Mouse (Mus musculus): ENCODE results near the gene Spaca5. TPM values are rescaled to one million over a fixed set of nuclear protein-coding genes. Genes with fewer than 3 reads are reported as not detected.

Gene Spaca5
- not detected for polyA plus RNA-seq (2017; shearing (Covaris generic))

DNA sequence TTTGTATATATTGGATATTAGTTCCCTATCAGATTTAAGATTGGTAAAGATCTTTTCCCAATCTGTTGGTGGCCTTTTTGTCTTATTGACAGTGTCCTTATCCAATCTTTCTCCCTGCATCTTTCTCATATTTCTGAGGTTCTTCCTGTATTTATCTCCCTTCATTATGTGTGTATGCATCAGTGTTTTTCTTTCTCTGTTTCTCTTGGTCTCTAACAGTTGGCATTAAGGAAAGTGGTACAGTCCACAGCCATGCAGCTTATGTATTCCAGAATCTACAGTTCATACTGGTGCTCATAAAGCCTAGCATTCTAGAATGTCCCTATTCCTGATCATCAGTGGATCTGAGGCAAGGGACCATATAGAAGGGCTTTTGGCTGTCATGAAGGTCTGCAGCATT lies at the start of gene Spaca5:
Gene Spaca5 (plus strand): TSS at position 301 of the 400 bp plus-strand sequence.

GRCm38 (mm10) chrX:21061866-21062543 lies 6.2 kb upstream of the Spaca5 start, which contains the start of gene Zfp182:
Gene Zfp182 (minus strand): TSS chrX:21062316.

GRCm38 (mm10) chrX:21088983-21089866 lies 21.0 kb downstream of the Spaca5 start, which contains the start of gene Zfp300:
Gene Zfp300 (minus strand): TSS chrX:21089527.

GRCm38 (mm10) chrX:21115520-21115919 lies 47.3 kb downstream of the Spaca5 start, which contains the start of gene Ssxa1:
Gene Ssxa1 (plus strand): TSS chrX:21115820.

Other genes with a start within 250 kb of the Spaca5 start
- 0.62 TPM for gene Timp1, start 198.2 kb upstream of the Spaca5 start, polyA plus RNA-seq (2017; shearing (Covaris generic))
- gene Syn1, start 147.4 kb upstream of the Spaca5 start, polyA plus RNA-seq (2017; shearing (Covaris generic)), result 0.62 TPM
- 1.4 TPM for gene Cfp, start 136.9 kb upstream of the Spaca5 start, polyA plus RNA-seq (2017; shearing (Covaris generic))
- gene Elk1, start 117.8 kb upstream of the Spaca5 start, polyA plus RNA-seq (2017; shearing (Covaris generic)), result 6.1 TPM
- gene Uxt, start 106.4 kb upstream of the Spaca5 start, polyA plus RNA-seq (2017; shearing (Covaris generic)), result 51.5 TPM
- gene Zfp182, start 6.1 kb upstream of the Spaca5 start, polyA plus RNA-seq (2017; shearing (Covaris generic)), result 12.9 TPM
- 1.2 TPM for gene Zfp300, start 21.1 kb downstream of the Spaca5 start, polyA plus RNA-seq (2017; shearing (Covaris generic))
- gene Ssxa1, start 47.4 kb downstream of the Spaca5 start, polyA plus RNA-seq (2017; shearing (Covaris generic)), result not detected
- gene Gm21876, start 107.2 kb downstream of the Spaca5 start, polyA plus RNA-seq (2017; shearing (Covaris generic)), result not detected

All from effector memory CD4-positive, alpha-beta T cell, adult 7 months (primary cell).